Mouse (Mus musculus) neural tube, embryonic 14.5 days (tissue): ENCODE measurements around the gene Gm43064. TPM values are rescaled to one million over a fixed set of nuclear protein-coding genes. Genes with fewer than 3 reads are reported as not detected.
"Not testable (repeated sequence)": the region's sequence is repeated elsewhere in the genome, so short reads cannot be mapped to it uniquely, and the experiment has no call there.

Experiments
- ATAC-seq: fragments of 200-750 bp; cut with Nextera tagmentation; 2 replicates; pipeline ENCODE4 v1.8.0; 2017; ENCODE audit warnings: low read depth, mild to moderate bottlenecking, moderate TSS enrichment, moderate library complexity
- H3K27ac ChIP-seq: fragments of 300-500 bp; sonication (generic); 2 replicates; pipeline ENCODE4 v1.5.1; 2014; ENCODE audit warnings: low read depth, mild to moderate bottlenecking, control low read depth, low read length, moderate library complexity, mixed read lengths
- H3K27me3 ChIP-seq: fragments of 300-500 bp; sonication (generic); 2 replicates; pipeline ENCODE4 v1.6.1; 2014; ENCODE audit warnings: low read length; ENCODE audit not compliant: control insufficient read depth, insufficient read depth
- H3K36me3 ChIP-seq: fragments of 300-500 bp; sonication (generic); 2 replicates; pipeline ENCODE4 v1.6.1; 2014; ENCODE audit warnings: low read length, mixed read lengths; ENCODE audit not compliant: control insufficient read depth, insufficient read depth
- H3K4me1 ChIP-seq: fragments of 300-500 bp; sonication (generic); 2 replicates; pipeline ENCODE4 v1.6.1; 2014; ENCODE audit warnings: low read length; ENCODE audit not compliant: control insufficient read depth, insufficient read depth
- H3K4me2 ChIP-seq: fragments of 300-500 bp; sonication (generic); 2 replicates; pipeline ENCODE4 v1.6.1; 2014; ENCODE audit warnings: mild to moderate bottlenecking, low read depth, low read length, control low read depth
- H3K4me3 ChIP-seq: fragments of 300-500 bp; sonication (generic); 2 replicates; pipeline ENCODE4 v1.5.1; 2014; ENCODE audit warnings: low read depth, low read length, control low read depth, mixed read lengths
- H3K9ac ChIP-seq: fragments of 300-500 bp; sonication (generic); replicated peaks from 2 replicates; pipeline ENCODE4 v1.6.1; 2014; ENCODE audit warnings: low read depth, mild to moderate bottlenecking, control low read depth, low read length, mixed read lengths
- H3K9me3 ChIP-seq: fragments of 300-500 bp; sonication (generic); 2 replicates; pipeline ENCODE4 v1.6.1; 2016; ENCODE audit warnings: low read length; ENCODE audit not compliant: control insufficient read depth
- WGBS: fragments of 180-500 bp; shearing (Covaris S2); extraction: QIAGEN DNeasy Blood & Tissue Kit; methylation state at CpG from one replicate; pipeline ENCODE4 v1.1.7; 2014; 5-methylcytosine and 5-hydroxymethylcytosine counted together
- polyA plus RNA-seq: library from polyadenylated mRNA; unstranded; fragments of >200 nt; fragmentation: Nextera tagmentation; extraction: Ambion mirVana; gene quantifications from 2 replicates; pipeline ENCODE4 v1.2.1, GENCODE M21; 2014

The Gm43064 gene
- polyA plus RNA-seq, 1 experiment from 2014 or later, result 0.25 TPM

DNA sequence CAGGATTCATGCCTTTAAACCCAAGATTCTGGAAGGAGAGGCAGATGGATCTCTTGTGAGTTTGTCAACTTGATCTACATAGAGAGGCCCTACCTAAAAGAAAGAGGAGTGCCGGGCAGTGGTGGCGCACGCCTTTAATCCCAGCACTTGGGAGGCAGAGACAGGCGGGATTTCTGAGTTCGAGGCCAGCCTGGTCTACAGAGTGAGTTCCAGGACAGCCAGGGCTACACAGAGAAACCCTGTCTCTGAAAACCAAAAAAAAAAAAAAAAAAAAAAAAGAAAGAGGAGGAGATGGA is 17.3 kb upstream of the Gm43064 start:
- Histone ChIP-seq H3K4me1 (peaks cover 20% of the 10 kb centered on the region), H3K4me3 (peak overlapping the region; percentile 94; the same call in 1 of the 2 replicates), H3K9ac (peak overlapping the region; percentile 91; the same call in 1 of the 2 replicates), H3K27ac (peak overlapping the region; percentile 93), H3K4me2 (peak overlapping the region; percentile 60; the same call in 1 of the 2 replicates)
- H3K27me3 ChIP-seq, ATAC-seq, H3K36me3 ChIP-seq, H3K9me3 ChIP-seq: not testable (repeated sequence)
- WGBS, result 75% methylated on average over 5 of the region's 5 CpGs

DNA sequence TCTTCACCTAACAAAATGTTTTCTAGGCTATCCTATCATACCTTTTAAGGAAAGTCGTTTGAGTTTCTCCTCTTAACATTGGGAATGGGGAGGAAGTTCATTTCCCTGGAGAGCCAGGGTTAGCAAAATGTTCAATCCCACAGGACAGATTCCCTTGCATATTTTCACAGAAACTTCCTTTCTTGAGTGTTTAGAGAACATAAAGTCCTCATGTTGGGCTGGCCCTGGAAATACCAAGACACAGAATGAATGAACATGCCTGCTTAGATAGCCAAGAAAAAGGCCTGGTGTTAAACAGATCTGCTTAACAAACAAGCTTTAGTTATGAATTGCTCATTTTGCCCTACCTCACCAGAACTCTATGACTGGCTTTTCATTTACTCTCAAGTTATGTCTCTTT is 16.8 kb upstream of the Gm43064 start:
- H3K4me2 ChIP-seq, result no peak overlapping the region
- no peaks in the 10 kb centered on the region for H3K9me3 ChIP-seq
- H3K27me3 ChIP-seq, result no peaks in the 10 kb centered on the region; the same call in 1 of the 2 replicates
- 67% methylated on average over 1 of the region's 1 CpGs for WGBS
- no peak for ATAC-seq
- H3K27ac ChIP-seq, result no peak overlapping the region
- H3K9ac ChIP-seq, result no peak overlapping the region
- peaks cover 20% of the 10 kb centered on the region for H3K4me1 ChIP-seq
- H3K36me3 ChIP-seq, result no peaks in the 10 kb centered on the region
- no peak overlapping the region for H3K4me3 ChIP-seq

DNA sequence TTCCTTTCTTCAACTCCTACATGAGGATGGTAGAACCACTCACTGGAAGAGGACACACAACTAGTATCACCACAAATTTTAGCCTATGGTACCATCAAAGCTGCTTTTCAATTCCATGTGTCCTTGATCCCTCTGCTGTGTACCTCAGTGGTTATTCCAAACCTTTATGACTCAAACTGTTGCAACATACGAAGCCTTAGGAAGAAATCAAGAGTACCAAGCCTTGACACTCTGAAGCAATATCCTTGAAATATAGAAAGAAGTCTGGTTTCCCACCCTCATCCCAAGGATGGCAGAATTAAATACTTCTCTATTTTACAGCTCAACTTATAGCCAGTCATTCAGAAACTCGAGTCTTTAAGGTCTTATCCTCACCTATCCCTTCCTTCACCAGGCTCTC is 13.0 kb upstream of the Gm43064 start:
- peaks cover 6% of the 10 kb centered on the region; the same call in 1 of the 2 replicates for H3K4me1 ChIP-seq
- no peaks in the 10 kb centered on the region for H3K36me3 ChIP-seq
- no peak overlapping the region for H3K27ac ChIP-seq
- no peak overlapping the region for H3K4me3 ChIP-seq
- no peak overlapping the region for H3K9ac ChIP-seq
- ATAC-seq, result no peak
- WGBS, result 63% methylated on average over 2 of the region's 2 CpGs
- H3K9me3 ChIP-seq, result no peaks in the 10 kb centered on the region
- H3K27me3 ChIP-seq, result no peaks in the 10 kb centered on the region; the same call in 1 of the 2 replicates
- no peak overlapping the region for H3K4me2 ChIP-seq

DNA sequence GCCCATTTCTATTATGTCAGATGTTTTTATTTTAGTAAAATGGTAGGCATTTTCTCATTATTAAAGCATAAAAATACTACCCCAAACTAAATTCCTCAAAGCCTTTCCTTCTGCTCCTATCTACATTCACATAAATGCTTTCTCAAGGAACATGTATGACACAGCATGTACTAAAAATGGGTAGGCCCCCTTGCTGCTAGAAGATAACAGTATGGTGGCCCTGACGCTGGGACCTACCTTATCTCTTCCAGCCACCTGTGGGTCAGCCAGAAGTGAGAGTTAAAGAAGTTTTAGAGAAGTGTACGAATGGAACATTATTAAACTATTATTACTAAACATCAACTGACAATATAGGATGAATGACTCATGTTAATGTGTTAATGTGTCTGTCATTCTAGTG is 9.9 kb upstream of the Gm43064 start:
- no peak overlapping the region for H3K27ac ChIP-seq
- no peaks in the 10 kb centered on the region for H3K9me3 ChIP-seq
- no peak for ATAC-seq
- H3K27me3 ChIP-seq, result no peaks in the 10 kb centered on the region; the same call in 1 of the 2 replicates
- H3K36me3 ChIP-seq, result peaks cover 11% of the 10 kb centered on the region
- no peaks in the 10 kb centered on the region for H3K4me1 ChIP-seq
- no peak overlapping the region for H3K9ac ChIP-seq
- WGBS, result 79% methylated on average over 2 of the region's 2 CpGs
- H3K4me3 ChIP-seq, result no peak overlapping the region
- H3K4me2 ChIP-seq, result no peak overlapping the region

DNA sequence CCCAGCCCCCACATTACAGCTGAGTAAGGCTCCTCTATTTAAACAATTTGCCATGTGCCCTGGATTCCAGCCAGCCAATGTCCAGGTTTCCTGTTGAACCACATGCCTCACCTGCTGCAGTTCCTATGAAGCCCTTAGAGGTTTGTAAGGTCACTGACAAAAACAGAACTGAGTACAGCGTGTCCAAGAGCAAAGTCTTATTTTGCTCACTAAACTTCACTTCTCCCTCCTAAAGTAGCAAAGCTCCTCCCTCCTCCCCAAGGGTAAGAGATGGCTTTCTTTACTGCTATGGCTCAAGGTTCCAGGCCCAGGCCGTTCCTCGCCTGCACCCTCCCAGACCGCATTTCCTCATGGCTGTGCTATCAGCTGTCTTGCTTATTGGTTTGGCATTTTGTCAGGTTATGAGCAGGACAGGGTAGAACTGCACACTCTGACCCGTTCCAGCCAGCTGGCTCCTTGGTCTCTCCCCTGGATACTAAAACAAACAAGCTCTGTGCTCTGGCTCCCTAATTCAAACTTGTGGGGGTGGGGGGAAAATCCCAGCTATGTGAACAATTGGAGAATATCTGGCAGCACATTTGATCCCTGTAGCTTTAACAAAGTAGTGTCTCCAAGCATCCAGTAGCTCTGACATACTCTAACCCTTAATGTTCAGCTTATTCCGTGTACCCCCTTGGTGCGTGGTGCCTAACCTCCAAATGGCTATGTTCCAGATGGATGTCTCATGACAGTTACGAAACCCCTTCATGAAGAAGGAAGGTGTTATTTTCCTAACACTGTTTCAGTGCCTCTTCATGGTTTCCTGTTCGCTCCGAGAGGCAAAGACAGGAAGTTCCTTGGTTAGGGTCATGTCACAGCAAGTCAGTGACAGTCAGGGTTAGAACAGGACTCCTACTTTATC is 7.5 kb upstream of the Gm43064 start:
- H3K27me3 ChIP-seq, result no peaks in the 10 kb centered on the region
- H3K9me3 ChIP-seq, result no peaks in the 10 kb centered on the region
- ATAC-seq, result no peak
- peaks cover 19% of the 10 kb centered on the region for H3K36me3 ChIP-seq
- no peak overlapping the region for H3K4me2 ChIP-seq
- H3K9ac ChIP-seq, result no peak overlapping the region
- no peak overlapping the region for H3K27ac ChIP-seq
- WGBS, result 84% methylated on average over 10 of the region's 10 CpGs
- no peaks in the 10 kb centered on the region for H3K4me1 ChIP-seq
- H3K4me3 ChIP-seq, result no peak overlapping the region

DNA sequence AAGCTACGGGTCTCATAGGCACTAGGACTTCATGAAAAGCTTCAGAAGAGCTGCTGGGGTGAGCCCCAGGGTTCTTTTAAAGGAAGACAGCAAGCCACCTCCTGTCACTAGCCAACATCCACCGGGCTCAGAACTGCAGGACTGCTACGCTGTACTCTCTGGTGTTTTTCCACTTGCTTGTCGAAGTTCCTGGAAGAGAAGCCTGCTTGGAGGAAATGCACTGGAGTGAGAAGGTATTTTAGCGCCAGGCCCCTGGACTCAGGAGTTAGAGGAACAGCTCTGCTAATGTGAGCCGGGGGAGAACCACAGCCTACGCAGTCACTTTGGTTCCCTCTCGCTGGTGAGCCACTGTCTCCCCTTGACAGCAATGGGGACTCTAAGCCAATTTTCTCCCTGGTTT is 6.5 kb upstream of the Gm43064 start:
- Histone ChIP-seq H3K9ac (no peak overlapping the region), H3K4me1 (no peaks in the 10 kb centered on the region; the same call in 1 of the 2 replicates), H3K4me3 (no peak overlapping the region), H3K9me3 (no peaks in the 10 kb centered on the region), H3K27ac (no peak overlapping the region), H3K4me2 (no peak overlapping the region), H3K36me3 (peaks cover 22% of the 10 kb centered on the region), H3K27me3 (no peaks in the 10 kb centered on the region)
- ATAC-seq, result no peak
- WGBS, result 93% methylated on average over 8 of the region's 8 CpGs

DNA sequence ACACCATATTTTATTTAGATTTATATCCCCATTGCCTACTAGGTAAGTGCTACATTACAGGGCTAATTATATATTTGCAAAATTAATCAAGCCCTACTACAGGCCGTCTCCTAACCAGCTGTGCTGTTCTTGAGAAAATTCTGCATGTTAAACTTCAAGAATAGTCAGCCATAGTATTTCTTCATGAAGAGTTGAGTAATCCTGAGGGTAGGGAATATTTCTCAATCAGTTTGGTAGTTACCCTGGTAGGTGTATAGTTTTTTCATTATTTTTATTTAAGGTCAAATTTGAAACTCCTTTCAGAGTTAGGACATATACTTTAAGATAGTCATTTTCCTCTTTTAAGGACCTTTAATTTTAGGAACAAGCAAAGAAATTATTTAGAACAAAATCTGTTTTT is 3.7 kb upstream of the Gm43064 start:
- H3K36me3 ChIP-seq, result peaks cover 22% of the 10 kb centered on the region
- no peak overlapping the region for H3K4me3 ChIP-seq
- no peak for ATAC-seq
- H3K9ac ChIP-seq, result no peak overlapping the region
- H3K27ac ChIP-seq, result no peak overlapping the region
- H3K4me2 ChIP-seq, result no peak overlapping the region
- no peaks in the 10 kb centered on the region for H3K9me3 ChIP-seq
- H3K4me1 ChIP-seq, result peaks cover 4% of the 10 kb centered on the region; the same call in 1 of the 2 replicates
- H3K27me3 ChIP-seq, result no peaks in the 10 kb centered on the region
- 91% methylated on average over 1 of the region's 1 CpGs for WGBS

DNA sequence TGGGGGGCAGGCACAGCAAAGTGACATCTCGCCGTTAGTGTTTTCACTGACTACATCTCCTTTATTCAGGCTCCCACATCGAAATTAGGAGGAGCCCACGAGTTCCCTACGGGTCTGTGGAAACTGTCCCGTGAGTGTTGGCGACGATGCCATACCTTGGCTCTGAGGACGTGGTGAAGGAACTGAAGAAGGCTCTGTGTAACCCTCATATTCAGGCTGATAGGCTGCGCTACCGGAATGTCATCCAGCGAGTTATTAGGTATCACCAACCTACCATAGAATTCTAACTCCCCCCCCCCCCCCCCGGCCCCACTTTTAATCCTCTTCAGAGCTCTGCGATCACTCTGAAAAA is 402 bp downstream of the Gm43064 start:
- 4% methylated on average over 14 of the region's 14 CpGs for WGBS
- peak overlapping the region; percentile 76 for H3K9ac ChIP-seq
- peak overlapping the region; percentile 86 for H3K27ac ChIP-seq
- H3K9me3 ChIP-seq, result no peaks in the 10 kb centered on the region
- peak overlapping the region; percentile 73 for H3K4me3 ChIP-seq
- peaks cover 10% of the 10 kb centered on the region for H3K36me3 ChIP-seq
- ATAC-seq, result peak; percentile 62
- no peaks in the 10 kb centered on the region for H3K27me3 ChIP-seq
- peaks cover 4% of the 10 kb centered on the region; the same call in 1 of the 2 replicates for H3K4me1 ChIP-seq
- H3K4me2 ChIP-seq, result peak overlapping the region; percentile 83

DNA sequence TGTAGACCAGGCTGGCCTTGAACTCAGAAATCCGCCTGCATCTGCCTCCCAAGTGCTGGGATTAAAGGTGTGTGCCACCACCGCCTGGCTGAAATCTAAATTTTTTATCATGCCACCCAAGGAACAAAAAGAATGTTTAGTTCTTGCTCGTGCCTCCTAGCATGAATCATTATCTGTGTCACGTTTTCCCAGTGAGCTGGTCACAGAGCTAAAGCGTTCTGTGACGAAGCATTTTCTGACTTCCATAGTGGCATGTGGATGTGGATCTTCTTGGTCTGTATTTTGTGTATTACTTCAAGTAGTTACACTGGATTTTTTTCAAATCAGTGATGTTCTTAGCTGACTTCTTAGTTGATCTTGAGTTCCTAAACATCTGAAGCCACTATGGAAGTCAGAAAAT is 1.6 kb downstream of the Gm43064 start:
- Histone ChIP-seq H3K36me3 (peaks cover 12% of the 10 kb centered on the region; the same call in 1 of the 2 replicates), H3K9ac (no peak overlapping the region), H3K4me3 (no peak overlapping the region), H3K9me3 (no peaks in the 10 kb centered on the region), H3K4me2 (no peak overlapping the region), H3K27me3 (no peaks in the 10 kb centered on the region), H3K4me1 (peaks cover 4% of the 10 kb centered on the region; the same call in 1 of the 2 replicates), H3K27ac (no peak overlapping the region)
- 92% methylated on average over 6 of the region's 6 CpGs for WGBS
- no peak for ATAC-seq
